Mouse (Mus musculus) ES-E14 (cell line): ENCODE data around the gene Ablim1. TPM values are rescaled to one million over a fixed set of nuclear protein-coding genes. Genes with fewer than 3 reads are reported as not detected.

ENCODE experiments used
- DNase-seq: peaks from one replicate; pipeline ENCODE4 v3.0.0-alpha.2; 2013; ENCODE audit warnings: low read depth, low spot score
- H3K27ac ChIP-seq: 2 replicates; pipeline ENCODE4 v1.5.1; 2012; ENCODE audit warnings: low read depth, mild to moderate bottlenecking, low read length, moderate library complexity, mixed read lengths; ENCODE audit not compliant: poor library complexity, insufficient read depth, severe bottlenecking
- H3K36me3 ChIP-seq: 2 replicates; pipeline ENCODE4 v1.6.1; 2012; ENCODE audit warnings: mild to moderate bottlenecking, low read length, moderate library complexity, mixed read lengths; ENCODE audit not compliant: control insufficient read depth, poor library complexity, insufficient read depth, severe bottlenecking
- H3K4me1 ChIP-seq, 2 experiments: fragments of 150-350 bp in 1 of 2; sonication (generic) in 1 of 2; 2 replicates each; pipeline ENCODE4 v1.6.1; 2012; ENCODE audit warnings: low read length in 2 of 2, mild to moderate bottlenecking in 1 of 2, mixed read lengths in 1 of 2; ENCODE audit not compliant: control insufficient read depth in 2 of 2, insufficient read depth in 2 of 2, poor library complexity in 1 of 2
- H3K4me3 ChIP-seq, 2 experiments: fragments of 150-350 bp in 1 of 2; sonication (generic) in 1 of 2; 2 replicates each; pipeline ENCODE4 v1.5.1; 2012; ENCODE audit warnings: low read length in 2 of 2, low read depth in 1 of 2, mild to moderate bottlenecking in 1 of 2, mixed read lengths in 1 of 2; ENCODE audit not compliant: insufficient read depth in 1 of 2, poor library complexity in 1 of 2, severe bottlenecking in 1 of 2
- H3K9ac ChIP-seq: 2 replicates; pipeline ENCODE4 v1.6.1; 2012; ENCODE audit warnings: low read depth, mild to moderate bottlenecking, low read length, mixed read lengths; ENCODE audit not compliant: poor library complexity, insufficient read depth, severe bottlenecking
- H3K9me3 ChIP-seq: fragments of 150-350 bp; sonication (generic); 2 replicates; pipeline ENCODE4 v1.6.1; 2012; ENCODE audit warnings: low read depth, mild to moderate bottlenecking, low read length; ENCODE audit not compliant: control insufficient read depth, insufficient read depth
- CHD2 ChIP-seq: IDR thresholded peaks from 2 replicates; pipeline ENCODE4 v1.6.1; 2014; ENCODE audit warnings: mild to moderate bottlenecking, low read depth, low read length, inconsistent platforms
- HCFC1 ChIP-seq: IDR thresholded peaks from 2 replicates; pipeline ENCODE4 v1.6.1; 2012; ENCODE audit warnings: low read length, inconsistent platforms, borderline replicate concordance; ENCODE audit not compliant: insufficient read depth
- MAFK ChIP-seq: IDR thresholded peaks from 2 replicates; pipeline ENCODE4 v1.6.1; 2014; ENCODE audit warnings: mild to moderate bottlenecking, low read depth, low read length, inconsistent platforms; ENCODE audit not compliant: insufficient read depth
- ZC3H11A ChIP-seq: IDR thresholded peaks from 2 replicates; pipeline ENCODE4 v1.6.1; 2012; ENCODE audit warnings: low read depth, mild to moderate bottlenecking, inconsistent platforms, low read length, borderline replicate concordance
- ZNF384 ChIP-seq: IDR thresholded peaks from 2 replicates; pipeline ENCODE4 v1.6.1; 2012; ENCODE audit warnings: low read depth, low read length, inconsistent platforms
- in situ Hi-C, 2 experiments: fragments of 600-800 bp; cut with MboI; formaldehyde crosslinking; loops; one replicate each; pipeline ENCODE4 v1.15.1; 2025; ENCODE audit warnings: low sequenced_read_pairs in 2 of 2, inconsistent platforms in 1 of 2; ENCODE audit not compliant: unreplicated experiment in 2 of 2
- total RNA-seq: library from RNA; depleted of rRNA; stranded (reverse); fragments of 300-350 nt; gene quantifications from 2 replicates; pipeline ENCODE4 v1.2.3, GENCODE M21; 2012

The Ablim1 gene
- total RNA-seq, 1 experiment, result 5.4 TPM

- Histone ChIP-seq H3K4me1 (peaks cover 0 to 2% of the 10 kb centered on the region in 2 experiments; a peak in 1 of 4 replicates), H3K27ac (no peak overlapping the region), H3K9ac (no peak overlapping the region), H3K4me3 (no peak overlapping the region), H3K36me3 (no peaks in the 10 kb centered on the region), H3K9me3 (no peaks in the 10 kb centered on the region)
- in situ Hi-C loops, result no loop called here
- no peak for TF ChIP-seq HCFC1
- no peak for TF ChIP-seq MAFK
- TF ChIP-seq ZC3H11A, result no peak
- TF ChIP-seq CHD2, result no peak
- TF ChIP-seq ZNF384, result no peak
- no peak for DNase-seq
Measured at GRCm38 (mm10) chr19:57112231-57112815, 202.4 kb downstream of the Ablim1 start.

DNA sequence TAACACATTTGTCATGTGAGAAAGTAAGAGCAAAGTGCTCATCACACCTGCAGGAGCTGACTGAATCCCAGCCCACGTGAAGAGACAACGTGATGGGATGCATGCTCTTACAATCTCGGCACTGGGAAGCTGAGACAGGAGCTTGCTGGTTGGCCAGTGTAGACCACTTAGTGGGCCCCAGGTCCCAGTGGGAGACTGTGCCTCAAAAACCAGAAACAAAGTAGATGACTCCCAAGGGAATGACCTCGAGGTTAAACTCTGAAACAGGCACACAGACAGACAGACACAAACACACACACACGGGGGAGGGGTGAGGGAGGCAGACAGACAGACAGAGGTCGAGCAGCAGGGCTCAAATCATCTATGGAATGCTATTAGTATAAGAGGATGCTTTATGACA lies 203.4 kb downstream of the Ablim1 start:
- H3K27ac ChIP-seq, result no peak overlapping the region
- in situ Hi-C loops, result no loop called here
- H3K4me1 ChIP-seq, result no peaks in the 10 kb centered on the region
- DNase-seq, result no peak
- H3K36me3 ChIP-seq, result no peaks in the 10 kb centered on the region
- H3K4me3 ChIP-seq, result no peak overlapping the region
- TF ChIP-seq MAFK (no peak), CHD2 (no peak), ZNF384 (no peak), HCFC1 (no peak), ZC3H11A (no peak)
- H3K9ac ChIP-seq, result no peak overlapping the region
- H3K9me3 ChIP-seq, result no peaks in the 10 kb centered on the region

- H3K36me3 ChIP-seq, result no peaks in the 10 kb centered on the region
- TF ChIP-seq ZC3H11A (no peak), ZNF384 (no peak), CHD2 (no peak), HCFC1 (no peak), MAFK (no peak)
- H3K9ac ChIP-seq, result no peak overlapping the region
- in situ Hi-C loops, result no loop called here
- no peaks in the 10 kb centered on the region for H3K9me3 ChIP-seq
- no peaks in the 10 kb centered on the region for H3K4me1 ChIP-seq
- H3K4me3 ChIP-seq, result no peak overlapping the region
- no peak for DNase-seq
- H3K27ac ChIP-seq, result no peak overlapping the region
Measured at GRCm38 (mm10) chr19:57109620-57110019, 205.1 kb downstream of the Ablim1 start.

- no peak overlapping the region for H3K9ac ChIP-seq
- TF ChIP-seq HCFC1, result no peak
- TF ChIP-seq ZNF384, result no peak
- no peak for TF ChIP-seq CHD2
- no peak for TF ChIP-seq ZC3H11A
- TF ChIP-seq MAFK, result no peak
- in situ Hi-C loops, result no loop called here
- H3K9me3 ChIP-seq, result no peaks in the 10 kb centered on the region
- DNase-seq, result no peak
- H3K36me3 ChIP-seq, result no peaks in the 10 kb centered on the region
- no peaks in the 10 kb centered on the region for H3K4me1 ChIP-seq
- H3K27ac ChIP-seq, result no peak overlapping the region
- H3K4me3 ChIP-seq, result no peak overlapping the region
Measured at GRCm38 (mm10) chr19:57106513-57106912, 208.2 kb downstream of the Ablim1 start.

DNA sequence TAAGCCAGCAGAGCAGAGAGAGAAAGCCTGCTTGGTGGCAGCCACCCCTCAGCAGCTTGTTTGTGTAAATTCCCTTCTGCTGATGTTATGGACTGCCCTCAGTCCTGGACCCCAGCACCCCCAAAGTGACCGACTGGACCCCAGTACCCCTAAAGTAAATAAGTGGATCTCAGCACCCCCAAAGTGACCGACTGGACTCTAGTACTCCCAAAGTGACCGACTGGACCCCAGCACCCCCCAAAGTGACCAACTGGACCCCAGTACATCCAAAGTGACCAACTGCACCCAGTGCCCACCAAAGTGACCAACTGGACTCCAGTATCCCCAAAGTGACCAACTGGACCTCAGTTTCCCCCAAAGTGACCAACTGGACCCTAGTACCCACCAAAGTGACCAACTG lies 208.7 kb downstream of the Ablim1 start:
- no peaks in the 10 kb centered on the region for H3K36me3 ChIP-seq
- no peak overlapping the region for H3K9ac ChIP-seq
- no peak overlapping the region for H3K27ac ChIP-seq
- H3K4me3 ChIP-seq, result no peak overlapping the region
- in situ Hi-C loops, result no loop called here
- no peak for DNase-seq
- no peak for TF ChIP-seq CHD2
- no peak for TF ChIP-seq ZC3H11A
- no peak for TF ChIP-seq MAFK
- no peak for TF ChIP-seq HCFC1
- no peak for TF ChIP-seq ZNF384
- no peaks in the 10 kb centered on the region for H3K9me3 ChIP-seq
- H3K4me1 ChIP-seq, result no peaks in the 10 kb centered on the region
